Mouse (Mus musculus) gastrocnemius, postnatal 4 days (tissue): Measurements from ENCODE around the gene Speer4e. TPM values are rescaled to one million over a fixed set of nuclear protein-coding genes. Genes with fewer than 3 reads are reported as not detected.
"Not testable (repeated sequence)": the region's sequence is repeated elsewhere in the genome, so short reads cannot be mapped to it uniquely, and the experiment has no call there.

Experiments used
- DNase-seq, 2 experiments: peaks; one replicate each; pipeline ENCODE4 v3.0.0; 2021 to 2022; ENCODE audit warnings: low spot score in 2 of 2, mixed read lengths in 2 of 2
- total RNA-seq, 2 experiments: library from RNA; stranded (reverse); gene quantifications; 2 replicates each; pipeline ENCODE4 v1.2.3; 2021

The Speer4e gene
- total RNA-seq, 2 experiments from 2014 or later, result not detected

DNA sequence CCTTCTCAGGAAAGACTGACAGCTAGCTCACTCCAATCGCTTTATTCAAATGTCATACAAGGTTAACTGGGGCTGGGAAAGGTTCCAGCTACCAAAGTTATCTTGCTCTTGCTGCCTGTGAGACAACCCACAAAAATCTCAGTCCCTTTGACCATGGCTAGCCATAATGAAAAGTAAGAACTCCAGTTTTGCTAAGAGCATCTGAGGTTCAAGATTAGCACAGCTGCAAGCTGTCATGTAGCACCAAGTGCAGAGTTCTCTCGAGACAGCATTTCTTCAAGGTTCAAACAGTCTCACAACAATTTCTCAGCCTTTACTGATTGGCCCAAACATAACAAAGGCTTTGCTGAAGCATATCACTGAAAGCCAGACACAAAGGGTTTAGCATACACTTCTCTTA lies 52.9 kb downstream of the Speer4e start:
- not testable (repeated sequence) for DNase-seq

Other genes with a start within 250 kb of the Speer4e start
- not detected for gene Gm9758, start 23.5 kb downstream of the Speer4e start, total RNA-seq
- gene Gm10354, start 40.5 kb upstream of the Speer4e start, total RNA-seq, result not detected
- not detected for gene Gm17019, start 94.6 kb upstream of the Speer4e start, total RNA-seq